Mouse (Mus musculus) neural tube, embryonic 11.5 days (tissue): ENCODE measurements around the gene Ptprg. TPM values are rescaled to one million over a fixed set of nuclear protein-coding genes. Genes with fewer than 3 reads are reported as not detected.

ENCODE experiments used
- ATAC-seq: fragments of 200-750 bp; cut with Nextera tagmentation; 2 replicates; pipeline ENCODE4 v1.8.0; 2017; ENCODE audit warnings: moderate number of reproducible peaks, mild to moderate bottlenecking, moderate TSS enrichment, moderate library complexity; ENCODE audit not compliant: insufficient read depth, low FRiP score, low TSS enrichment
- DNase-seq: peaks from one replicate; pipeline ENCODE4 v3.0.0-alpha.2; 2015; ENCODE audit warnings: low spot score
- H3K27ac ChIP-seq: fragments of 300-500 bp; sonication (generic); 2 replicates; pipeline ENCODE4 v1.5.1; 2014; ENCODE audit warnings: low read depth, mild to moderate bottlenecking, low read length
- H3K27me3 ChIP-seq: fragments of 300-500 bp; sonication (generic); 2 replicates; pipeline ENCODE4 v1.6.1; 2014; ENCODE audit warnings: mild to moderate bottlenecking, low read length, mixed read lengths; ENCODE audit not compliant: control insufficient read depth, insufficient read depth
- H3K36me3 ChIP-seq: fragments of 300-500 bp; sonication (generic); 2 replicates; pipeline ENCODE4 v1.6.1; 2014; ENCODE audit warnings: mild to moderate bottlenecking, low read length, moderate library complexity, mixed read lengths; ENCODE audit not compliant: control insufficient read depth, insufficient read depth
- H3K4me1 ChIP-seq: fragments of 300-500 bp; sonication (generic); 2 replicates; pipeline ENCODE4 v1.6.1; 2014; ENCODE audit warnings: low read length, mixed read lengths; ENCODE audit not compliant: control insufficient read depth, insufficient read depth
- H3K4me2 ChIP-seq: fragments of 300-500 bp; sonication (generic); 2 replicates; pipeline ENCODE4 v1.6.1; 2014; ENCODE audit warnings: low read depth, mild to moderate bottlenecking, moderate library complexity
- H3K4me3 ChIP-seq: fragments of 300-500 bp; sonication (generic); 2 replicates; pipeline ENCODE4 v1.5.1; 2014; ENCODE audit warnings: low read depth, low read length
- H3K9ac ChIP-seq: fragments of 300-500 bp; sonication (generic); 2 replicates; pipeline ENCODE4 v1.6.1; 2014; ENCODE audit warnings: mild to moderate bottlenecking, low read length
- H3K9me3 ChIP-seq: fragments of 300-500 bp; sonication (generic); 2 replicates; pipeline ENCODE4 v1.6.1; 2016; ENCODE audit warnings: low read length; ENCODE audit not compliant: control insufficient read depth
- WGBS: fragments of 180-500 bp; shearing (Covaris S2); extraction: QIAGEN DNeasy Blood & Tissue Kit; methylation state at CpG from one replicate; pipeline ENCODE4 v1.1.7; 2014; 5-methylcytosine and 5-hydroxymethylcytosine counted together
- polyA plus RNA-seq: library from polyadenylated mRNA; unstranded; fragments of >200 nt; fragmentation: Nextera tagmentation; extraction: Ambion mirVana; gene quantifications from 2 replicates; pipeline ENCODE4 v1.2.1, GENCODE M21; 2014

The Ptprg gene
- polyA plus RNA-seq, 1 experiment from 2014 or later = 40.8 TPM

GRCm38 (mm10) chr14:12105156-12105430 is 551.8 kb downstream of the Ptprg start:
- WGBS = 86% methylated on average over 2 of the region's 2 CpGs
- H3K36me3 ChIP-seq = no peaks in the 10 kb centered on the region
- no peak for ATAC-seq

GRCm38 (mm10) chr14:12105593-12105992 is 552.3 kb downstream of the Ptprg start:
- H3K27me3 ChIP-seq = no peaks in the 10 kb centered on the region
- no peak overlapping the region for H3K4me2 ChIP-seq
- 90% methylated on average over 3 of the region's 3 CpGs for WGBS
- no peak overlapping the region for H3K27ac ChIP-seq
- H3K36me3 ChIP-seq = no peaks in the 10 kb centered on the region
- no peaks in the 10 kb centered on the region for H3K9me3 ChIP-seq
- DNase-seq (no peak), ATAC-seq (no peak)
- no peak overlapping the region for H3K9ac ChIP-seq
- no peaks in the 10 kb centered on the region for H3K4me1 ChIP-seq
- H3K4me3 ChIP-seq = no peak overlapping the region

More at GRCm38 (mm10) chr14:12105156-12105430, 551.8 kb downstream of the Ptprg start:
- no peaks in the 10 kb centered on the region for H3K4me1 ChIP-seq
- no peak overlapping the region for H3K27ac ChIP-seq
- H3K4me3 ChIP-seq = no peak overlapping the region
- no peaks in the 10 kb centered on the region for H3K9me3 ChIP-seq
- no peak for DNase-seq
- no peak overlapping the region for H3K9ac ChIP-seq
- H3K4me2 ChIP-seq = no peak overlapping the region
- H3K27me3 ChIP-seq = no peaks in the 10 kb centered on the region

GRCm38 (mm10) chr14:12107459-12107858 is 554.1 kb downstream of the Ptprg start:
- ATAC-seq (no peak), DNase-seq (no peak)
- Histone ChIP-seq H3K27ac (no peak overlapping the region), H3K4me1 (no peaks in the 10 kb centered on the region), H3K9me3 (no peaks in the 10 kb centered on the region), H3K36me3 (no peaks in the 10 kb centered on the region), H3K27me3 (no peaks in the 10 kb centered on the region), H3K4me2 (no peak overlapping the region), H3K4me3 (no peak overlapping the region), H3K9ac (no peak overlapping the region)
- 61% methylated on average over 7 of the region's 7 CpGs for WGBS

- no peak for DNase-seq
- Histone ChIP-seq H3K27ac (no peak overlapping the region), H3K4me1 (no peaks in the 10 kb centered on the region), H3K36me3 (no peaks in the 10 kb centered on the region), H3K27me3 (no peaks in the 10 kb centered on the region), H3K9ac (no peak overlapping the region), H3K9me3 (no peaks in the 10 kb centered on the region), H3K4me3 (no peak overlapping the region), H3K4me2 (no peak overlapping the region)
- WGBS = 87% methylated on average over 7 of the region's 7 CpGs
- no peak for ATAC-seq
Observed at GRCm38 (mm10) chr14:12107991-12108390, 554.7 kb downstream of the Ptprg start.

GRCm38 (mm10) chr14:12112548-12113011 is 559.2 kb downstream of the Ptprg start:
- Histone ChIP-seq H3K4me2 (no peak overlapping the region), H3K4me3 (no peak overlapping the region), H3K36me3 (no peaks in the 10 kb centered on the region), H3K27ac (no peak overlapping the region), H3K4me1 (no peaks in the 10 kb centered on the region), H3K27me3 (no peaks in the 10 kb centered on the region), H3K9me3 (no peaks in the 10 kb centered on the region), H3K9ac (no peak overlapping the region)
- no peak for DNase-seq
- no peak for ATAC-seq
- WGBS = 60% methylated on average over 2 of the region's 2 CpGs

GRCm38 (mm10) chr14:12113326-12113725 is 560.0 kb downstream of the Ptprg start:
- WGBS = 71% methylated on average over 5 of the region's 5 CpGs
- Histone ChIP-seq H3K4me3 (no peak overlapping the region), H3K36me3 (no peaks in the 10 kb centered on the region)

GRCm38 (mm10) chr14:12114016-12114415 is 560.7 kb downstream of the Ptprg start:
- Histone ChIP-seq H3K9ac (no peak overlapping the region), H3K27me3 (no peaks in the 10 kb centered on the region), H3K27ac (no peak overlapping the region), H3K4me3 (no peak overlapping the region), H3K9me3 (no peaks in the 10 kb centered on the region), H3K36me3 (no peaks in the 10 kb centered on the region), H3K4me2 (no peak overlapping the region), H3K4me1 (no peaks in the 10 kb centered on the region)
- ATAC-seq (no peak), DNase-seq (no peak)
- WGBS = 92% methylated on average over 6 of the region's 6 CpGs

More at GRCm38 (mm10) chr14:12113326-12113725, 560.0 kb downstream of the Ptprg start:
- Histone ChIP-seq H3K27me3 (no peaks in the 10 kb centered on the region), H3K9me3 (no peaks in the 10 kb centered on the region), H3K27ac (no peak overlapping the region), H3K4me1 (no peaks in the 10 kb centered on the region), H3K9ac (no peak overlapping the region), H3K4me2 (no peak overlapping the region)
- no peak for DNase-seq
- ATAC-seq = no peak

GRCm38 (mm10) chr14:12119260-12119659 is 565.9 kb downstream of the Ptprg start:
- Histone ChIP-seq H3K27me3 (no peaks in the 10 kb centered on the region), H3K36me3 (no peaks in the 10 kb centered on the region), H3K9me3 (no peaks in the 10 kb centered on the region), H3K4me3 (no peak overlapping the region), H3K27ac (no peak overlapping the region), H3K4me2 (no peak overlapping the region), H3K9ac (no peak overlapping the region), H3K4me1 (no peaks in the 10 kb centered on the region)
- DNase-seq = no peak
- WGBS = 53% methylated on average over 8 of the region's 8 CpGs
- ATAC-seq = no peak

GRCm38 (mm10) chr14:12121906-12122305 is 568.6 kb downstream of the Ptprg start:
- H3K27me3 ChIP-seq = no peaks in the 10 kb centered on the region
- DNase-seq = no peak
- no peaks in the 10 kb centered on the region for H3K36me3 ChIP-seq
- H3K4me1 ChIP-seq = no peaks in the 10 kb centered on the region
- 82% methylated on average over 7 of the region's 7 CpGs for WGBS
- H3K9me3 ChIP-seq = no peaks in the 10 kb centered on the region
- H3K9ac ChIP-seq = no peak overlapping the region
- no peak overlapping the region for H3K27ac ChIP-seq
- no peak overlapping the region for H3K4me2 ChIP-seq
- H3K4me3 ChIP-seq = no peak overlapping the region
- no peak for ATAC-seq
